Mouse (Mus musculus): ENCODE data around the gene Ranbp17. TPM values are rescaled to one million over a fixed set of nuclear protein-coding genes. Genes with fewer than 3 reads are reported as not detected.

Gene Ranbp17
- polyA plus RNA-seq, 1 experiment from 2014 or later, result 10.6 TPM

DNA sequence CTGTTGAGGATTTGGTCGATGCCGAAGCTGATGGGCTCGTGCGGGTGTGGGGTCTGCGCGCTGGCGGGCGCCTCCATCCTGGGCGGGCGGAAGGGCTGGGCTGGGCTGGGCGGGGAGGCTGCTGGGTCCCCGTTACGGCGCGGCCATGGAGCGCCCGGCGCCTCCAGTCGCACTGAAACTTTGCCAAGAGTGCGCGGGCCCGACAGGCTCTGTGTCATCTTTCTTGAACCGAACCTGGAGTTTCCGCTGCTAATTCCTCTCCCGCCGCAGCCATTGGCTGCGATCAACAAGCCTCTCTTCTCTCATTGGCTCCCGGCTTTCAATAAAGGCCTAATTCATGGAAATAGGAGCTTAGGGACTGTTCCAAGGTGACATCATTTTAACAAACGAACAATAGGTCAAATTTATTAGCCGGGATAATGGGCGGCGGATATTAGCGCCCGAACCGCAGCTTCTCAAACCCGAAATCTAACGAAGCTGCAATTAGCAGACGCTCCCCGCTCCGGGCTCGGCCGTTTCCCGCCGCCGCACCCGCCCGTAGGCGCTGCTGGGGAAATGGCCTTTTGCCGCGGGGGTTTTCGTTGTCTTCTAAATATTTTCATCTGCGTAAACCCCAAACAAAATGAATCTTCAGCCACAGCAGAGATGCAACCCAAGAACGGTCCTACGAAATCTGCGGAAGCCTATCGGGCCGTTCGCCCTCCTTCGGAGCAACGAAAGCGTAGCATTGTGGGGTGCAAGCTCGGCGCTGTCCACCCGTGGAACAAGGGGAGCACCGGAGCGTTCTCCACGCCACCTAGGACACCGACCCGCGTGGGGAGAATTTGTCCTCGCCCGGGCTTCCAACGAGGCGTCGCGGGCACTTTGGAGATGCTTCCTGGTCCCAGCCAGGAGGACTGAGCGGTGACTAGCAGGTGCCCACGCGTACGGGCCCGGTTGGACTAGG lies 309.9 kb downstream of the Ranbp17 start, which contains the start of gene Tlx3:
Tlx3 (minus strand) TSS at position 207 of the 946 bp plus-strand sequence.
- Histone ChIP-seq H3K4me2 (replicated peaks) (peak within 1 kb of the TSS; percentile 45), H3K27me3 (ENCODE audit: control insufficient read depth, insufficient read depth, low read length) (peaks cover 77% of the 10 kb centered on the region), H3K27ac (peak within 1 kb of the TSS; percentile 81), H3K9ac (peak within 1 kb of the TSS; percentile 56), H3K36me3 (replicated peaks; ENCODE audit: control insufficient read depth, insufficient read depth) (no peaks in the 10 kb centered on the region), H3K4me3 (replicated peaks; ENCODE audit: low read length) (peak within 1 kb of the TSS; percentile 39), H3K9me3 (ENCODE audit: control insufficient read depth, low read length) (0 out of 2 replicates have a peak, but pooled peaks cover 5% of the 10 kb centered on the region), H3K4me1 (replicated peaks; ENCODE audit: control insufficient read depth, insufficient read depth, low read length) (0 out of 2 replicates have a peak, but pooled peaks cover 3% of the 10 kb centered on the region)
- DNase-seq (ENCODE audit: low spot score) (peak; percentile 74), ATAC-seq (ENCODE audit: low FRiP score) (peak; percentile 61)
- under 1% methylated on average over 81 of the region's 81 CpGs for WGBS

DNA sequence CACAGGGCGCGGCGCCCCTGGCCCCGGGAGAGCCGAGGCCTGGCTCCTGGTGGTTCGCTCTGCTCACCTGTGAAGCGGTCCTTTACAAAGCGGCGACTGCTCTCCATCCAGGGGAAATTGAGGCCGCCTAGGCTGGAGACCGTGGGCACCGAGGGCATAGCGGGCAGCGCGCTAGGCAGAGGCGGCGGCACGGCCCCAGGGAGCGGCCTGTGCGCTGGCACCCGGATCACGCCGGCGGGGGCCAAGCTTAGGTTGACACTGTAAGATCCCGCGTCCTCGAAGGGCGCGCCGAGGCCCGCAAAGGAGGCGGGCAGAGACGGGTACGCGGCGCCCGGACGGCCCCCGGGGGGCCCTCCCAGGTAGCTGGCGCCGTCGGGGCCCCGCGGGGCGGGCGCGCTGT lies 310.6 kb downstream of the Ranbp17 start:
- Histone ChIP-seq H3K27me3 (ENCODE audit: control insufficient read depth, insufficient read depth, low read length) (peaks cover 82% of the 10 kb centered on the region), H3K4me3 (replicated peaks; ENCODE audit: low read length) (peak overlapping the region; percentile 39), H3K4me2 (replicated peaks) (peak overlapping the region; percentile 45), H3K9me3 (ENCODE audit: control insufficient read depth, low read length) (0 out of 2 replicates have a peak, but pooled peaks cover 5% of the 10 kb centered on the region), H3K4me1 (replicated peaks; ENCODE audit: control insufficient read depth, insufficient read depth, low read length) (0 out of 2 replicates have a peak, but pooled peaks cover 3% of the 10 kb centered on the region), H3K9ac (peak overlapping the region; percentile 56), H3K36me3 (replicated peaks; ENCODE audit: control insufficient read depth, insufficient read depth) (no peaks in the 10 kb centered on the region), H3K27ac (peak overlapping the region; percentile 81)
- under 1% methylated on average over 38 of the region's 47 CpGs for WGBS
- ATAC-seq (ENCODE audit: low FRiP score) (0 out of 2 replicates have a peak, but pooled peaks have one; percentile 0), DNase-seq (ENCODE audit: low spot score) (no peak)

DNA sequence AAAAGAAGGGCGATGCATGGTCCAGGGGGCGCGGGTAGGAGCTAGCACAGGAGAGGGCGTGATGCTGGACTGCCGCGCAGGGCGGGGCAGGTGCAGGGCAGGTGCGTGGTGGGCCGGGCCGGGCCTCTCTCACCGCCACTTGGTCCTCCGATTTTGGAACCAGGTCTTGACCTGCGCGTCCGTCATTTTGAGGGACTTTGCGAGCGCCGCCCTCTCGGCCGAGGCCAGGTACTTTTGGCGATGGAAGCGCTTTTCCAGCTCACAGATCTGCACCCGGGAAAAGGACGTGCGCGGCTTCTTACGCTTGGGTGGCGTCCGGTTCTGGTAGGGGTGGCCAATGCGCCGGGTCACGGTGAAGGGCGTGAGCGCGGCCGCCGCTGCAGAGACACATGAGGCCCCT lies 311.2 kb downstream of the Ranbp17 start:
- H3K9ac ChIP-seq, result peak overlapping the region; percentile 56
- H3K4me1 ChIP-seq (replicated peaks; ENCODE audit: control insufficient read depth, insufficient read depth, low read length), result 0 out of 2 replicates have a peak, but pooled peaks cover 3% of the 10 kb centered on the region
- WGBS, result under 1% methylated on average over 37 of the region's 37 CpGs
- H3K36me3 ChIP-seq (replicated peaks; ENCODE audit: control insufficient read depth, insufficient read depth), result no peaks in the 10 kb centered on the region
- H3K4me2 ChIP-seq (replicated peaks), result peak overlapping the region; percentile 45
- peaks cover 83% of the 10 kb centered on the region for H3K27me3 ChIP-seq (ENCODE audit: control insufficient read depth, insufficient read depth, low read length)
- peaks cover 9% of the 10 kb centered on the region; the same call in 1 of the 2 replicates for H3K9me3 ChIP-seq (ENCODE audit: control insufficient read depth, low read length)
- H3K27ac ChIP-seq, result peak overlapping the region; percentile 81
- ATAC-seq (ENCODE audit: low FRiP score) (no peak), DNase-seq (ENCODE audit: low spot score) (no peak)
- peak overlapping the region; percentile 39 for H3K4me3 ChIP-seq (replicated peaks; ENCODE audit: low read length)

DNA sequence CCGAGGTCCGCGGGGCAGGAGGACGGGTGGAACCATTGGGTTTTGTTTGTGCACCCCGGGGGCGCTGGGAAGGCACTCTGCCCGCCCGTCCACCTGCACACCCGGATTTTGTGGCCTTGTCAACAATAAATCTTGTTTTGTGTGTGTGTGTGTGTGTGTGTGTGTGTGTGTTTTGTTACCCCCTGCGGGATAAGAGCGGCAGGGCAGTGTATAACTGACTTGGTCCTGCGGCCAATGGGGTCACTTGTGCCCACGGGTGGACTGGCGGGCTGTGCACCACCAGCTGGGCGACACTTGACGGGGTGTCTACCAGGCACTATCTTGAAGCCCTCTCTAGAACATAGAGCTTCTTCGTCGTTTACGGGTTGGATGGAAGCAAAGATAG lies 311.9 kb downstream of the Ranbp17 start:
- ATAC-seq (ENCODE audit: low FRiP score) (no peak), DNase-seq (ENCODE audit: low spot score) (no peak)
- H3K9ac ChIP-seq, result peak overlapping the region; percentile 56
- peak overlapping the region; percentile 45 for H3K4me2 ChIP-seq (replicated peaks)
- WGBS, result 1% methylated on average over 19 of the region's 19 CpGs
- peak overlapping the region; percentile 81 for H3K27ac ChIP-seq
- peaks cover 83% of the 10 kb centered on the region for H3K27me3 ChIP-seq (ENCODE audit: control insufficient read depth, insufficient read depth, low read length)
- H3K4me1 ChIP-seq (replicated peaks; ENCODE audit: control insufficient read depth, insufficient read depth, low read length), result 0 out of 2 replicates have a peak, but pooled peaks cover 3% of the 10 kb centered on the region
- no peaks in the 10 kb centered on the region for H3K36me3 ChIP-seq (replicated peaks; ENCODE audit: control insufficient read depth, insufficient read depth)
- peaks cover 12% of the 10 kb centered on the region; the same call in 1 of the 2 replicates for H3K9me3 ChIP-seq (ENCODE audit: control insufficient read depth, low read length)
- peak overlapping the region; percentile 39 for H3K4me3 ChIP-seq (replicated peaks; ENCODE audit: low read length)

DNA sequence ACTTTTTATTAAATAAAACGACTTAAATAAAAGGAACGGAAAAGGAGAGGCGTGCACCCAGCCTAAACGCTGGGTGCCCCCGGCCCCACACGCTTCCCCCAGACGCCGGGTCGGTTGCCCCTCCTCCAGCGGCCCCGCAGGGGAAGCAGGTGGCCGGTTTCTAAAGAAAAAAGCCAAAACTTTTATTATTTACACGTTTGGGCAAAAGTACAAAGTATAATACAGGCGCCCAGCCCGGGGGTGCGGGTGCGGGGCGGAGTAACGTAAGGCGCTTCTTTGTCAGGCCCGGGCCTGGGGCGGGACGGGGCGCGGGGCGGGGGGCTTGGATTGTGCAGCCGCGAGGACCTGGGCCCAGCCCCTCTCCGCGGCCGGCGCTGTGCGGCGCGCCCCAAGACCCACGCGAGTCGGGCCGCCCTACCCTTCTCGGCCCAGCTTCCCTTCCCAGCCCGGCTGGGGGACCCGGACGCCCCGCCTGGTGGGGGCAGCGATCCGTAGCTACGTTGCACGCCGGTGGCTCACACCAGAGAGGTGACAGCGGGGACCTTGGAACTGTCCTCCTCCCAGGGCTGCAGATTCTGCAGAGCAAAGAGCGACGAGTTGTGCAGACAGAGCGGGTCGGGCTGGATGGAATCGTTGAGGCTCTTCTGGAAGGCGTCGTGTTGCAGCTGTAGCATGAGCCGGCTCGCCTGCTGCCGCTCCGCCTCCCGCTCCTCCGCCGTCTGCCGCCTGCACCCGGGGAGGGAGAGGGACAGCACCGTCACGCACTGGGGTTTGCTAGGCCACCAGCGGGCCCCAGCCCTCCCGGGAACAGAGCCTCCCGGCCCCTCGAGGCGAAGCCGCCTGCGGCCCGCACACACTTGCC lies 312.6 kb downstream of the Ranbp17 start:
- Histone ChIP-seq H3K27me3 (ENCODE audit: control insufficient read depth, insufficient read depth, low read length) (peaks cover 83% of the 10 kb centered on the region), H3K27ac (peak overlapping the region; percentile 81), H3K4me1 (replicated peaks; ENCODE audit: control insufficient read depth, insufficient read depth, low read length) (0 out of 2 replicates have a peak, but pooled peaks cover 3% of the 10 kb centered on the region), H3K9ac (peak overlapping the region; percentile 56), H3K36me3 (replicated peaks; ENCODE audit: control insufficient read depth, insufficient read depth) (no peaks in the 10 kb centered on the region), H3K4me3 (replicated peaks; ENCODE audit: low read length) (peak overlapping the region; percentile 39), H3K4me2 (replicated peaks) (peak overlapping the region; percentile 45), H3K9me3 (ENCODE audit: control insufficient read depth, low read length) (peaks cover 12% of the 10 kb centered on the region; the same call in 1 of the 2 replicates)
- DNase-seq (ENCODE audit: low spot score) (no peak), ATAC-seq (ENCODE audit: low FRiP score) (0 out of 2 replicates have a peak, but pooled peaks have one; percentile 5)
- under 1% methylated on average over 66 of the region's 76 CpGs for WGBS

DNA sequence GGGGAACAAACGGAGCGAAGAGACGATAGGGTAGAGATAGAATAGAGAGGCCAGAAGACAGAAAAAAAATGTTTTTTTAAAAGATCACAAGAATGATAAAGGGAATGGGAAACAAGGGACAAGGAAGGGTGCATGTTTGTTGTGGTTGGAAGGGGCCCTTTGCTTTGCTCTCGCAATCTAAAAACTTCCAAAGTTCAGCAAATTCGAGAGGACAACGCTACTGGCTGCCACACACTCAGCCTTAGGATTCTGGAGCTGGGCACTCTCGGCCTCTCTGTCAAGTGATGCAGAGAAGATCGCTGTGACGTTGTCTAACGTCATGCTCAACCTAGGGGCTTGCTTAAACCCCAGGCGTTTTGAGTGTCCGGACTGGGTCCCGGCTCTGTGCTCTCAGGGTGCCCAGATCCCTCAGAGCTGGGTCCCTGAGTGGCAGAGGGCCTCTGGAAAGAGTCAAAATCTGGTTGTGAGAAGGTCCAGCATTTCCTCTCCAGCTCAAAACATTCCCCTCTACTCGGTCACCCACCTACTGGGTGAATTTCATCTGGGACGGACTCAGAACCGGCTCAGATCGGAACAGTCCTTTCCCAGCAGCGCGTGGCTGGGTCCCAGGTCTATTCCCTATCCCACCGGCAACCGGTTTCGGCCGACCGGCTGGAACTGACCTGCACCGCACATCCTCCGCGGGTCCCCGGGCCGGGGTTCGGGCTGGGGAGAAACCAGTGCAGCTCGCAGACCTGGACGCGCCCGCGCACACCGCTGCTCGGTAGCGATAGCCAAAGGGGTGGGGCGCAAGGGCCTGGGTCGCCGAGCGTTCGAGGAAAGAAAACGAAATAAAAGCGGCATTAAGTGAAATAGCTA lies 313.4 kb downstream of the Ranbp17 start:
- ATAC-seq (ENCODE audit: low FRiP score) (no peak), DNase-seq (ENCODE audit: low spot score) (no peak)
- WGBS, result under 1% methylated on average over 45 of the region's 45 CpGs
- Histone ChIP-seq H3K4me2 (replicated peaks) (peak overlapping the region; percentile 45), H3K9me3 (ENCODE audit: control insufficient read depth, low read length) (peaks cover 12% of the 10 kb centered on the region; the same call in 1 of the 2 replicates), H3K9ac (peak overlapping the region; percentile 56), H3K4me3 (replicated peaks; ENCODE audit: low read length) (peak overlapping the region; percentile 39), H3K36me3 (replicated peaks; ENCODE audit: control insufficient read depth, insufficient read depth) (no peaks in the 10 kb centered on the region), H3K4me1 (replicated peaks; ENCODE audit: control insufficient read depth, insufficient read depth, low read length) (0 out of 2 replicates have a peak, but pooled peaks cover 3% of the 10 kb centered on the region), H3K27me3 (ENCODE audit: control insufficient read depth, insufficient read depth, low read length) (peaks cover 83% of the 10 kb centered on the region), H3K27ac (peak overlapping the region; percentile 81)

DNA sequence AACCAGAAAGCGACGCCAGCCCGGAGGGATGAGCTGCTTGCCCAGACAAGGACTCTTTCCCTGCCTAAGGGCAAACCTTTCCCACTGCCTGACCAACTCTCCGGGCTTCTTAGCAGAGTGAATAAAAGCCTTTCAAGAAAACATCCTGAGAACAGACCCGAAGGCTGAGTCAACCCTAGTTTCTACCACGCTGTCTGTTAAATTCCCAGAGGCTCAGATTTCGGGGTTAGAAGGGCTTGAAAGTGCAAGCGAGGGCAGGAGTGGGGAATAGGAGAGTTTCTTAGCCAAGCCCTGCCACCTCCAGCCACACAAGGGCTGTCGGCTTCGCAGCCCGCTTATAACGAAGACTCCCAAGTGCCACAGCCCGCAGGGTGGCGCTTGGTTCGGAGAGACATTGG lies 314.4 kb downstream of the Ranbp17 start:
- Histone ChIP-seq H3K27ac (peak overlapping the region; percentile 81), H3K4me3 (replicated peaks; ENCODE audit: low read length) (peak overlapping the region; percentile 39), H3K4me1 (replicated peaks; ENCODE audit: control insufficient read depth, insufficient read depth, low read length) (0 out of 2 replicates have a peak, but pooled peaks cover 3% of the 10 kb centered on the region), H3K27me3 (ENCODE audit: control insufficient read depth, insufficient read depth, low read length) (peaks cover 82% of the 10 kb centered on the region), H3K4me2 (replicated peaks) (peak overlapping the region; percentile 45), H3K36me3 (replicated peaks; ENCODE audit: control insufficient read depth, insufficient read depth) (no peaks in the 10 kb centered on the region), H3K9me3 (ENCODE audit: control insufficient read depth, low read length) (peaks cover 12% of the 10 kb centered on the region; the same call in 1 of the 2 replicates), H3K9ac (peak overlapping the region; percentile 56)
- no peak for ATAC-seq (ENCODE audit: low FRiP score)
- WGBS, result 4% methylated on average over 15 of the region's 15 CpGs
- DNase-seq (ENCODE audit: low spot score), result no peak
